Mouse (Mus musculus): ENCODE data around the gene Mprip.

The Mprip gene

DNA sequence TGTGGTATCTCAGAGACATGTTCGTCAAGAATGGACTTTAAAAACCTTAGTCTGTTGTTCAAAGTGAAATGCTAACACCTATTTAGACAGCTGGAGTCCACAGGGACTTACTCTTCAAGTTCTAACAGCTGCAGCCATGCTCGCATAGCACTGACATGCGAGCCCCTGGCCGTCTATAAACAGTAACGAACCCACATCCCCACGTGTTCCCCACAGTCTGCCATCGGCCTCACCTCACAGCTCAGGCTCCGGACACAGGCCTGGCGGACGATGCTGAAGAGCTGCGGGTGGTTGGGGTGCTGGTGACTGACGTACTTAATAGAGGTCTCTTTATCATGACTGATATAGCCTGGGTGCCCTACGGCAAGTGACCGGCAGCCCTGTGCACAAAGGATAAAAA is 142.4 kb downstream of the Mprip start:
- DNase-seq (ENCODE audit: low spot score in 2 of 2): no peak

DNA sequence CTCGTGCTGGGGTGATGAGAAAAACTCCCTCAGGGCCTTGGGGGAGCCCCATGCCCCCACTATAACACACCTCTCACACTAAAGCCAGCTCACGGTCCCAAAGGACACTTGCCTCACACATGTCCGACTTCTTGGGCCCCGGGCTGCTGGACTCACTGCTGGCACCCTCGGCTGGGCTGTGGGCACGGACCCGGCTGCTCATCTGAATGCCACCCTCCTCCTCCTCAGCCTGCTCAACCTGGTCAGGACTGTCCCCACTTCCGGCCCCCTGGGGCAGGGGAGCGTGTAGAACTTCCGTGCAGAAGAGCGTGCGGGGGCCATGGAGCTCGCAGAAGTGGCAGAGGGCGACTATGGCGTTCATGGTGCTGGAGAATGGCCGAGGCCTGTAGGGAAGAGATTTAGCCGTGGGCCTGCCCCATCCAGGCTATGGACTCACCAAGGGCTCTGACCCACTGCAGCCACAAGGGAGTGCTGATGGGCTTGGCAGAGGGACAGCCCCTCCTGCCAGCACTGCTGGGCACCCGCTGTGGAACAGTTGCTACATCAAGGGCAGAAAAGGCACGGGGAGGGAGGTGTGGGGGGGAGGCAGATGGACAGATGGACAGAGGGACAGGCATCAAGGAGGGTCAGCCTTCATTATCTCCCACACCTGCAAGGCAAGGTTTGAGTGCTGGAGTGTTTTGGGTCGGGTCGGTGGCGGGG is 143.5 kb downstream of the Mprip start:
- no peak for DNase-seq (ENCODE audit: low spot score in 2 of 2)

DNA sequence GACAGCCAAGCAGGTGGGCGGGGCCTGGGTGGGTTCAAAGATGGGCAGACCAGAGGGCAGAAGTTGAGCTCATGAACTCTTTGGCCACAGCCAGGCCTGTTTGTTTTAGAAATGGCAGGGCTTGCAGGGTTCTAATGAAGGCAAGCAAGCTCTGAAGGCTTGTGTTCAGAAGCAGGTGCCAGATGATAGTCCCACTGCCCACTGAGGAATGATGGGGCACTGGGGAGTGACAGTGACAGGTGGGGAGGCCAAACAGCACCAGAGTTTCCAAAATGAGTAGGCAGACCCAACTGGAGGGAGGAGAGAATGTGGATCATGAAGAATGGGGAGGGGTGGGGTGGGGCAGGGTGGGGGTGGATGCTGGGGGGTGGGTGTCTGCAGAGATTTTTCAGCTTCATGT is 144.2 kb downstream of the Mprip start:
- no peak for DNase-seq (ENCODE audit: low spot score in 2 of 2)

DNA sequence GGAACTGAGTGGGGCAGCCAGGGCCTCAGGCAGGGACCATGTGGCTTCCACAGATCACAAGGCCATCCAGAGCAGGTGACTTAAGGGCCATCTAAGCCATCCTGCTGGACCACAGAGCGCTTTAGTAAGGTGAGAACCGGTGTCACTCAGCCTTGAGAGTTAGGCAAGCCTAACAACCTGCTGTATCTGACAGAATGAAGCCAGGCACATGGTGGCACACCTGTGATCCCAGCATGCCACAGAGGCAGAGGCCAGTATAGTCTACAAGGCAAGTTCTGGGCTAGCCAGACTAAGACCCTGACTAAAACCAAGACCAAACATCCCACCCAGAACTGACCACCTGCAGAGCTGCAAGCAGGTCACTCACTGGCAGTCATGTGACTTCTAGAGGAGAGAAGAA is 144.6 kb downstream of the Mprip start:
- DNase-seq (ENCODE audit: low spot score in 2 of 2): no peak

DNA sequence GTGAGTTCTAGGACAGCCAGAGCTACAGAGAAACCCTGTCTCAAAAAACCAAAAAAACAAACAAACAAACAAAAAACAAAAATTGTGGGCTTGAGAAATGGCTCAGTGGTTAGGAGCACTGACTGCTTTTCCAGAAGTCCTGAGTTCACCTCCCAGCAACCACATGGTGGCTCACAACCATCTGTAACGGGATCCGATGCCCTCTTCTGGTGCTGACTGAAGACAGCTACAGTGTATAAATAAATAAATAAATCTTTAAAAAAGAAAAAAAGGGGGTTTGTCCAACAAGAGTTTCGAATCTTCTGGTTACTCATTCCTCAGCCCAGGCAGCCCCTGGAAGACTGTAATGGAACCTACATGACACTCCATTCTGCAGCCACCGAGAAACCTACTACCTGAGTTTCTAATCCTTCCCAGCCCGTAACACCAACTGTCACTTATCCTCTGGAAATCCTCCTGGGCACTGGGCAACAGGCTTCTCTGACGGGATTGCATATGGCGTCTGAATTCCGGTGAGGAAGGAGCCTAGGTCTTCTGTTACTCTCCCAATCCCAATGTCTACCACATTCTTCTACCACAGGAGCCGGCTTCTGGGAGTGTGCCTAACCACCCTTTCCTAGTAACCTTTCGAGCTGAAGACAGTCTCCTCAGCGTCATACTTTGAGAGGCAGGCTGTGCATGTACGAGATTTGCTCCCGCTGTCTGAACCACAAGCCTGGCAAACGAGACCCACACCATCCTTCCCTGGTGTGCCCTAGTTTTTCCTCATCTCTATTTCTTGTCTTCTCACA is 147.3 kb downstream of the Mprip start:
- DNase-seq (ENCODE audit: low spot score in 2 of 2): no peak

DNA sequence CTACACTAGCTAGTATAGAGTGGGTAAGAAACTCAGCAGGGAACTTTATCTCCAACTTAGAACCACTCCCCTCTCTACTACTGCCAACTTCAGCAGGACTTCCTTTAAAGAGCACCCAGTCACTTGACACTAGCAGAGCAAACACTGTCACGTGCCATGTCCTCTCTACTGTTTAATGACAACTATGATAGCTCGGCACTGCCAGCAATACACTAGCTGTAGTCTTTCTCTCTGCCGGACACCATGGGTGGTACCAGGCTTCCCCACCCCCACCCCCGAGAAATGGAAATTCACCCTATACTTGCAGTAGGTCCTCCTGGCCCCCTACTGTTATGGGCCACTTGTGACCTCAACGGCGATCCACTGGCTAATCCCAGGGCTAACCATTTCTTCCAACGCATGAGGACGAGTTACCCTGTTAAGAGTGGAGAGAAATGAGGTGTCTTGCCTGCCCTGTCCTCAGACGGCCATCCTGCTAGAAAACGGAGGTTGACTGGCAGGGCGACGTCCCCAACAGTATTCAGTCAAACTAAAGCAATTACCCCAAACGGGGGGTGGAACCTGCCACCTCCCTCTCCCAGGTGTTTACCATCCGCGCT is 148.1 kb downstream of the Mprip start:
- no peak for DNase-seq (ENCODE audit: low spot score in 2 of 2)

DNA sequence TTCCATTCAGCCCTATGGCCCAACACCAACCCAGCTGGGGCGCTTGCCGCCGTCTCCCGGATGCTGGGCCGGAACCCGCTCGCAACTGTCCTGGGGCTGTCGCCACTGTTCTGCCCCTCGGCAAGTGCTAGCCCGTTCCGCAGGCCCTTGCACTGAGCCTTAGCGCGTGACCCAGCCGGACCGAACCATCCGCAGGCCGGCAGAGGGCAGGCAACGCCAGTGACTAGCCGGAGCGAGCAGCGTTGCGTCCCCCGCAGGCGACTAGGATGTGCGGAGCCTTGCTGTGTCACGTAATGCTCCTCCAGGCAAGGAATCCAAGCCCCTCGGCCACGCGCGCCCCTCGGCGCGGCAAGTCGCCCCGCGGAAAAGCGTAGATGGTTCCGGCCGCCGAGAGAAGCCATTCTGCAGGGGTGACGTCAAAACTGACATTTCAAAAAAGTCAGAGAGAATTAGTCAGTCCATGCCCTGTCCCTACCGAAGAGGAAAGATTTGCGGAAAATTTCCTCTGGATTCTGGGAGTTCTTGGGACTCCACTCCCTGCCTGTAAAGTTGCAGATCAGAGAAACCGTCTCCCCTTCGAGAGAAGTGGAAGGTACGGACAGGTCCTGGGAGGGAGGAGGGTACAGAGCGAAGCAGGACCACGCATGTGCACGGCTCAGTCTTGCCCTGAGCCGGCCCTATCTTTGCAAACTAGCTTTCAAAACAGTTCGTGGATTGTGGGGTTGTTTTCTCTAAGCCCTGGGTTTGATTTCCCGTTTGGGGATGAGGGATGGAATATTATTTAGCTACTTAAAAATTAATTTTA is 148.8 kb downstream of the Mprip start, which contains the start of gene Flcn:
Flcn (minus strand) TSS at position 347 of the 805 bp plus-strand sequence.
- DNase-seq (ENCODE audit: low spot score in 2 of 2): peak; percentile 83 to 93

DNA sequence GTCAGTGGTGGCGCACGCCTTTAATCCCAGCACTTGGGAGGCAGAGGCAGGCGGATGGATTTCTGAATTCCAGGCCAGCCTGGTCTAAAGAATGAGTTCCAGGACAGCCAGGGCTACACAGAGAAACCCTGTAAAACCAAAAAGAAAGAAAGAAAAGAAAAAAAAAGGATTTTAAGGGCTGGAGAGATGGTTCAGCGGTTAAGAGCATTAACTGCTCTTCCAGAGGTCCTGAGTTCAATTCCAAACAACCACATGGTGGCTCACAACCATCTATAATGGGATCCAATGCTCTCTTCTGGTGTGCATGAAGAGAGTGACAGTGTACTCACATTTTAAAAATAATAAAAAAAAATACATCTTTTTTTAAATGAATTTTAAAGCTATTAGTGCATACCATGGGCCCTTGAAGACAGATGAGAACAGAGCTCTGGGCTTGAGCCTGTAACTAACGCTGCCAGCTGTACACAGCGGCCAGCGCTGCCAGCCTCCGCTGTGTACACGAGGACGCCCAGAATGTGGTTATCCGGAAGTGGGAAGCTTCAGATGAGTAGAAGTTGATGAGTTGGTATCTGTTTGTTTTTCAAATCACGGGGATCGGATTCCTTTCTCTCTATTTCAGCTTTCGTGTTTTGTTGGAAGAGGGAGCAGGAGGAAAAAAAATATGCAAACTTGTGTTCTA is 149.5 kb downstream of the Mprip start:
- no peak for DNase-seq (ENCODE audit: low spot score in 2 of 2)

DNA sequence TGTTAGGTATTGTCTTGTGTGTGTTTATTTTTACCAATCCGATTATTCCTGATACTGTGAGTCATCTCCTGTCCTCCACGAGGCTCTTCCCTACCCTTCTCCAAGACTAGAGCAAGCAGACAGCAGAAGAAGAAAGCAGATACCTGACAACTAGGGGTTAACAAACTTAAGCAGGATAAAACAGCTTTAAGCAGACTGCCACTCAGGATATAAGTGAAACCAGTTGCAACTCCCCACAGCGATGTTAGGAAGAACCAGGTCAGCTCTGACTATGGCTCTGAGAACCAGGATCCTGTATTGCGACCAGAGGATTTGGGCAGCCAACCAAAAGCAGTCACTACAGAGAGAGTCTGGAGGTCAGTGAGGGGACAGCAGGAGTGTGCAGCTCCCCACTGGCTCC is 150.1 kb downstream of the Mprip start:
- DNase-seq (ENCODE audit: low spot score in 2 of 2): no peak

DNA sequence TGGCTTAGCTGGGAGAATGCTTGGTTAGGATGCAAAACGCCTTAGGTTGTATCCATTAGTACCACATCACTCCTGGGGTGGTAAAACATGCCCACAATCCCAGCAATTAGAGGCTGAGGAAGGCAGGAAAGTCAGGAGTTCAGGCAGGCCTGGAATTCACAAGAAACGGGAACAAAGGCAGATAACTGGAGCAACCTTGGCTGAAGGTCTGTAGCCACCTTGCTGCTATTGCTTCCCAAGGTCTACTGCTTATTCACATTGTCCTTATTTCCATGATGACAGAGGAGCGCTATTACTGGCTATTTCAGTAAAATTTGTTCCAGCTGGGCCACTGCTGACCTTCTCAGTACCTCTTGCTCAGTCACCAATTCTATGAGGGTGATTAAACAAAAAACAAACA is 152.2 kb downstream of the Mprip start:
- no peak for DNase-seq (ENCODE audit: low spot score in 2 of 2)

DNA sequence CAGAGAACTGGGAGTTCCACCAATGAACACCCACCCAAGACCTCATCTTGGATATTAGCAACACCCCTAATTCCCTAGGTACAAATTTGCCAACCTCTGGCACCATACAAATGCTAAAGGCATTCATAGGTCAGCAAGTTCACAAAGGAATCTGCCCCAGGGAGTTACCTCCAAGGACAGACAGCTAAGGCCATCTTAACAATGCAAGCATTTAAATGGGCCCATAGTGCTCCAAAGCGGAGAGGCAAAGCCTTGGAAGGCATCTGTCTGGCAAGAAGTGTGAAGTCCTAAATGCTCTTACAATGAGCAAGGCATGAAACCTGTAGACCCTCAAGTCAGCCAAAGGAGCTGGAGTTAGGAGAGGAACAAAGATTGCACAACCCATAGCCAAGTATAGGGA is 153.2 kb downstream of the Mprip start:
- no peak for DNase-seq (ENCODE audit: low spot score in 2 of 2)

DNA sequence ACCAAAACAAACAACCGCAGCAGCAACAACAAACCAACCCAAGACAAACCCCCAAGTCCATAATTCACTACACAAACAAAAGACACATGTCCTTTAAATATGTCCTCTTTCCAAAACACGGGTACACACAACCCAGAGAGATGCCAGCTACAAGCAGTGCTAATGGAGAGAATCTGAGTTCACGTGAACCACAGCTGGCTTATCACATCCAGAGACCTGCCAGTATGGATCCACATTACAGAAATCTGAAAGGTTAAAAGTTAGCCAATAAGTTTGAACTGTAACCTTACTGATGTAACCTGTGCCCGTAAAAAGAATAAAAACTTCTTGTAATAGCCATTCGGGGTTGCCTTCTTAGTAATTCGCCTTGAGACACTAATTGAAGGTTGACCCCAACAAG is 153.8 kb downstream of the Mprip start:
- DNase-seq (ENCODE audit: low spot score in 2 of 2): no peak

DNA sequence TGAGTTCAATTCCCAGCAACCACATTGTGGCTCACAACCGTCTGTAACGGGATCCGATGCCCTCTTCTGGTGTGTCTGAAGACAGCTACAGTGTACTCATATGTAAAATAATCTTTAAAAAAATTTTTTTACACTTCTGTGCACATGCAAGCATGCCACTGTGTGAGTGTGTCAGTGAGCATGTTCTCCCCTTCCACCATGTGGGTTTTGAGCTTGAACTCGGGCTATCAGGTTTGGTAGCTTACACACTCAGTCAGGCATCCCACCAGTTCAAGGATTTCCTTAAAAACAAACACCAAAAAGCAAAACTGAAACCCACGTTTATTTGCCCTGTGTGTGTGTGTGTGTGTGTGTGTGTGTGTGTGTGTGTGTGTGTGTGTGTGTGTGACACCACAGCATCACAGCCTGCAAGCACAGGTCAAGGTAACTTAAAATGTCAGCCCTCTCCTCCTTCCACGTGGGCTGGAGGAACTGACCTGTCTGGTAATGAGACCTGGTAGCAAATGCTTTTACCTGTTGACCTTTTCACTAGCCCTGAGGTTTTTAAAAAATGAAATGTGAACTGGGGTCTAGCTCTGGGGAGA is 154.5 kb downstream of the Mprip start:
- DNase-seq (ENCODE audit: low spot score in 2 of 2): no peak

DNA sequence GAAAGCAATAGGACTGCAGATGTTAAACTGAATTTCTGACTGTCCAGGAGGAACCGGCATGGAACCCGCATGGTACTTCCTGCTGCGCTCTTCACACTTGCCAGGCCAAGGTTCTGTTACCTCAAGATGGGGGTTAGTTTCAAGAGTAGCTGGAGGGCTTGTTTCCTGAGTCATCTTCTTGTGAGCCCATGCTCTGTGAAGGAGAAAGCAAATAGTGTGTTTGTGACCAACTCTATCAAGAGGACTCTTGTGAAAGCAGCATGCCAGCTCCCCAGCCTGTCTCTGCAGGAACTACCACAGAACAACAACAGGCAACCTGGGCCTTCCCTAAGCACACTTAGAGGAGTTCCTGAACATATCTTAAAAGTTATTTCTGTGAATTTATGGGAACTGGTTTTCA is 156.8 kb downstream of the Mprip start:
- DNase-seq (ENCODE audit: low spot score in 2 of 2): no peak

DNA sequence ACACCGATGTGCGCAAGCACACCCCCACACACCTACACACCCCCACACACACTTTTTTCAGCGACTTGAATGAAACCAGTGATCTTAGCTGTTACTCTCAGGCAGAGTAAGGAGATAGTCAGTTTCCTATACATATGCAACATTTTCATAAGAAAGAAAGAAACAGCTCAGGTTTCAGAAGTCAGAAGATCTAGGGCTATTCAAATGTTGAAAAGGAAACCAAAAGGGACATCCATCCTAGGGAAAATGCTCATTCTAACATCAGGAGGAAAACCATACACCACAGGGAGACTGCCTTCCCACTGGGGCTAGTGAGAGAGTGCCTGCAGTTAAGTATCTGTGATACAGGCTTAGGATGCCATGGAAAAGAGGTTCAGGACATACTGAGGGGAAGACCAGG is 160.5 kb downstream of the Mprip start:
- DNase-seq (ENCODE audit: low spot score in 2 of 2): no peak

Measured in spleen, postnatal 4 days (tissue).